Mouse (Mus musculus) MEL (cell line): Measurements from ENCODE around the gene Plekhg1.

Source experiments
- CHD1 ChIP-seq: IDR thresholded peaks from 2 replicates; pipeline ENCODE4 v1.6.1; 2012; ENCODE audit warnings: low read depth, mild to moderate bottlenecking, inconsistent platforms, low read length, improper control_type of control experiment
- CTCF ChIP-seq, 3 experiments: IDR thresholded peaks in 2 of 3; conservative IDR thresholded peaks in 1 of 3; 2 replicates each; pipeline ENCODE4 v1.5.1; 2011 to 2012; ENCODE audit warnings: low read length in 3 of 3, low read depth in 2 of 3, mild to moderate bottlenecking in 2 of 3, improper control_type of control experiment in 1 of 3, inconsistent platforms in 1 of 3, mixed read lengths in 1 of 3, moderate library complexity in 1 of 3; ENCODE audit not compliant: control insufficient read depth in 1 of 3, insufficient read depth in 1 of 3, poor library complexity in 1 of 3, severe bottlenecking in 1 of 3
- EP300 ChIP-seq, 2 experiments: IDR thresholded peaks; 2 replicates each; pipeline ENCODE4 v1.6.1; 2011; ENCODE audit warnings: improper control_type of control experiment in 2 of 2, low read length in 2 of 2, low read depth in 1 of 2, mild to moderate bottlenecking in 1 of 2
- MAFK ChIP-seq: IDR thresholded peaks from 2 replicates; pipeline ENCODE4 v1.6.1; 2011; ENCODE audit warnings: low read depth, mild to moderate bottlenecking, low read length, improper control_type of control experiment, borderline replicate concordance
- MAX ChIP-seq: IDR thresholded peaks from 2 replicates; pipeline ENCODE4 v1.6.1; 2011; ENCODE audit warnings: low read length, improper control_type of control experiment
- POLR2A ChIP-seq, 2 experiments: IDR thresholded peaks; 2 replicates each; pipeline ENCODE4 v1.6.1; 2011 to 2012; ENCODE audit warnings: low read length in 2 of 2, mild to moderate bottlenecking in 2 of 2, control low read depth in 1 of 2, improper control_type of control experiment in 1 of 2, low read depth in 1 of 2, moderate library complexity in 1 of 2; ENCODE audit not compliant: control insufficient read depth in 1 of 2, insufficient read depth in 1 of 2, poor library complexity in 1 of 2

- TF ChIP-seq MAFK (no peak), EP300 (IDR thresholded peaks at IDR 0.05; ENCODE audit: low read depth in 1 of 2, low read length in 2 of 2) (no peak), CTCF (IDR thresholded peaks at IDR 0.05 in 2 of 3, conservative IDR thresholded peaks at IDR 0.05 in 1 of 3; ENCODE audit: control insufficient read depth in 1 of 3, insufficient read depth in 1 of 3, low read depth in 2 of 3, low read length in 3 of 3, poor library complexity in 1 of 3, severe bottlenecking in 1 of 3) (no peak), CHD1 (no peak), POLR2A (IDR thresholded peaks at IDR 0.05; ENCODE audit: control insufficient read depth in 1 of 2, insufficient read depth in 1 of 2, low read depth in 1 of 2, low read length in 2 of 2, poor library complexity in 1 of 2) (no peak), MAX (no peak)
These were observed 45.2 kb downstream of the Plekhg1 start for GRCm38 (mm10) chr10:3785362-3785761.
